Mouse (Mus musculus) midbrain, postnatal 0 days (tissue): Measurements from ENCODE around the gene Tbl3. TPM values are rescaled to one million over a fixed set of nuclear protein-coding genes. Genes with fewer than 3 reads are reported as not detected.
A peak's percentile ranks its signal among the peaks of the same experiment; 100 is the strongest.

Experiments used
- ATAC-seq: fragments of 200-750 bp; cut with Nextera tagmentation; 2 replicates; pipeline ENCODE4 v1.8.0; 2017; ENCODE audit warnings: moderate number of reproducible peaks, mild to moderate bottlenecking, moderate TSS enrichment, moderate library complexity; ENCODE audit not compliant: low FRiP score
- DNase-seq: peaks from one replicate; pipeline ENCODE4 v3.0.0-alpha.2; 2015; ENCODE audit warnings: low spot score
- H3K27ac ChIP-seq: fragments of 300-500 bp; sonication (generic); 2 replicates; pipeline ENCODE4 v1.5.1; 2014; ENCODE audit warnings: low read depth, mild to moderate bottlenecking, low read length, mixed read lengths
- H3K27me3 ChIP-seq: fragments of 300-500 bp; sonication (generic); 2 replicates; pipeline ENCODE4 v1.6.1; 2014; ENCODE audit warnings: low read length, control low read depth, mixed read lengths; ENCODE audit not compliant: insufficient read depth
- H3K36me3 ChIP-seq: fragments of 300-500 bp; sonication (generic); 2 replicates; pipeline ENCODE4 v1.6.1; 2014; ENCODE audit warnings: low read length, control low read depth, mixed read lengths; ENCODE audit not compliant: insufficient read depth
- H3K4me1 ChIP-seq: fragments of 300-500 bp; sonication (generic); 2 replicates; pipeline ENCODE4 v1.6.1; 2014; ENCODE audit warnings: mild to moderate bottlenecking, control low read depth, antibody characterized with exemption, low read length, mixed read lengths; ENCODE audit not compliant: insufficient read depth
- H3K4me2 ChIP-seq: fragments of 300-500 bp; sonication (generic); 2 replicates; pipeline ENCODE4 v1.6.1; 2014; ENCODE audit warnings: low read depth, mild to moderate bottlenecking, low read length, mixed read lengths; ENCODE audit not compliant: poor library complexity, severe bottlenecking
- H3K4me3 ChIP-seq: fragments of 300-500 bp; sonication (generic); 2 replicates; pipeline ENCODE4 v1.5.1; 2014; ENCODE audit warnings: low read depth, mild to moderate bottlenecking, low read length, moderate library complexity
- H3K9ac ChIP-seq: fragments of 300-500 bp; sonication (generic); replicated peaks from 2 replicates; pipeline ENCODE4 v1.6.1; 2014; ENCODE audit warnings: mild to moderate bottlenecking, low read length, moderate library complexity, mixed read lengths; ENCODE audit not compliant: poor library complexity, severe bottlenecking
- H3K9me3 ChIP-seq: fragments of 300-500 bp; sonication (generic); 2 replicates; pipeline ENCODE4 v1.6.1; 2016; ENCODE audit warnings: low read length, control low read depth
- CTCF ChIP-seq: IDR thresholded peaks from 2 replicates; pipeline ENCODE4 v1.5.1; 2016; ENCODE audit warnings: antibody characterized with exemption, mild to moderate bottlenecking
- WGBS: fragments of 180-500 bp; shearing (Covaris S2); extraction: QIAGEN DNeasy Blood & Tissue Kit; methylation state at CpG from one replicate; pipeline ENCODE4 v1.1.7; 2014; 5-methylcytosine and 5-hydroxymethylcytosine counted together
- polyA plus RNA-seq: library from polyadenylated mRNA; unstranded; fragments of >200 nt; fragmentation: Nextera tagmentation; extraction: Ambion mirVana; gene quantifications from 2 replicates; pipeline ENCODE4 v1.2.1, GENCODE M21; 2015
- total RNA-seq: library from RNA; depleted of rRNA; stranded (reverse); fragments of >200 nt; gene quantifications from 2 replicates; pipeline ENCODE4 v1.2.3, GENCODE M21; 2014

The Tbl3 gene
- total and polyA plus RNA-seq, 2 experiments from 2014 or later, result 38.2 to 56.4 TPM

DNA sequence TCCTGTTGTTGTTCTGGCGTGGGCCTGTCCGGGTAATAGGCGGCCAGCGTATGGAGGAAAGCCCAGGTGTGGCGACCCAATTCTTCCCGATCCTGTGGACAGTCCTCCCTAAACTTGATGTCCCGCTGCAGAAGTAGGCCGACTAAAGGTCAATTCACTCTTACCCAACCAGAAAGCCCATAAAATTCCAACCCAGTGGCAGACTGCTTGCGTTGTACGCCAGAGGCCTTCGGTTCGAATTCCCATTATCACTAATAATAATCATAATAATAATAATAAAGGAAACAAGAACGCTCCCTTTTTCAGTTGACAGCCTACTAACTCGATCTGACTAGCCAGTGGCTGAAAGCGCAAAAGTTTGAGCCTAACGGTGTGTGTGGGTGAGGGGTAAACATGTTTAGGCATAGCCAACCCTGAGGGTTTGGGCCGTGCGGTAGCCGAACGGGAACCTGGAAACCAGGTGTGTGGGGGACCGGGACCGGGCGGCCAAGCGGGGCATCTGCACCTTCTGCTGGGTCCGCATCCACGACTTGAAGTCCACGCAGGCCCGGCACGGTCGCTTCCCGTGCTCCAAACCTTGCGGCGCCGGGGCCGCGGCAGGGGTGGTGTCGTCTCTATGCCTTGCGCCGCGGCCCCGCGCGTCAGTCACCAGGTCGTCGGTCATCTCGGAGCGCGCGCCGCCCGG is 12.0 kb downstream of the Tbl3 start:
- Histone ChIP-seq H3K9ac (peak overlapping the region; percentile 79), H3K27me3 (no peaks in the 10 kb centered on the region), H3K9me3 (no peaks in the 10 kb centered on the region), H3K27ac (peak overlapping the region; percentile 87), H3K36me3 (peaks cover 18% of the 10 kb centered on the region), H3K4me2 (peak overlapping the region; percentile 63), H3K4me3 (peak overlapping the region; percentile 79), H3K4me1 (peaks cover 4% of the 10 kb centered on the region; the same call in 1 of the 2 replicates)
- WGBS, result 7% methylated on average over 46 of the region's 51 CpGs
- TF ChIP-seq CTCF, result no peak
- DNase-seq, result no peak
- no peak; the same call in 1 of the 2 replicates for ATAC-seq

- H3K4me2 ChIP-seq, result no peak overlapping the region
- H3K36me3 ChIP-seq, result peaks cover 9% of the 10 kb centered on the region; the same call in 1 of the 2 replicates
- H3K27ac ChIP-seq, result no peak overlapping the region
- DNase-seq, result no peak
- peaks cover 14% of the 10 kb centered on the region for H3K4me1 ChIP-seq
- no peaks in the 10 kb centered on the region for H3K9me3 ChIP-seq
- no peaks in the 10 kb centered on the region for H3K27me3 ChIP-seq
- WGBS, result 87% methylated on average over 5 of the region's 5 CpGs
- no peak overlapping the region for H3K9ac ChIP-seq
- H3K4me3 ChIP-seq, result no peak overlapping the region
- ATAC-seq, result no peak
- no peak for TF ChIP-seq CTCF
These were observed 15.1 kb downstream of the Tbl3 start for GRCm38 (mm10) chr17:24692385-24692784.

DNA sequence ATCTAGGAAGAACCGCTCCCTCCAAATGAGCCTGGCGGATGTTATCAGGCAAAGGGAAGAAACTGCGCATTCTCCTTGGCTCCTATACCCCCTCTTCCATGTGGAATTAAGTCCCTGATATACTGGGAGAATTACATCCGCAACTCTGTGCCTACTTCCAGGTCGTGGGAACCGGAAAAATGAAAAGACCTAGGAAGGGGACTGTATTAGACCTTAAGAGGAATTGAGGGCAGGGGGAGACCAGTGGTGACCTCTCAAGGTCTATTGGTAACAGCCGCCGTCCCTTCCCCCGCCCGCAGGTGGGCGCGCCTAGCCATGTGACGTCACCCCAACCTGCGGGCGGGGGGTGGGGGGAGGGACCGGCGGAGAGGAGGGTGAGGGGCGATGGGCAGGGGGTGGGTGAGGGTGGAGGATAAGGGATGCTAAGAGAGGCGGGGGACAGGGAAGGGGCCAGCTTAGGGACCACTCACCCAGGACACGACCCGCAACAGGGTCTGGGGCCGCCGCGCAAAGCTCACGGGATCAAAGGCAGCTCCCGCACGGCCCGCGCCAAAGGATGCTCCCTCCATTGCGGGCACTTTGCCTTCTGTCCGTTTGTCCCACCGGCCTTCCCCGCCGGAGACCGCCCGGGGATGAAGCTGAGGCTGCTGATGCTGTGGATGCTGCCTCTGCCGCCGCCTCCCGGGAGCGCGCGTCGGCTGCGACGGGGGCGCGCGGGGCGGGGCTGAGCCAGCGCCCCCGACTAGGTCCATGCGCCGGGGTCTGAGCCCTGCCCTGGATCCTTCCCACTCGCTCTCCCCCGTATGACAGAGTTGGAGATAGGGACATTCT is 18.0 kb downstream of the Tbl3 start, which contains the start of gene Syngr3:
Gene Syngr3 (minus strand): TSS at position 705 of the 831 bp plus-strand sequence.
- ATAC-seq (peak; percentile 76), DNase-seq (peak; percentile 70)
- H3K36me3 ChIP-seq, result peaks cover 23% of the 10 kb centered on the region
- WGBS, result 2% methylated on average over 52 of the region's 55 CpGs
- TF ChIP-seq CTCF, result 0 out of 2 replicates have a peak, but pooled peaks have one; percentile 15
- H3K4me1 ChIP-seq, result peaks cover 14% of the 10 kb centered on the region
- no peaks in the 10 kb centered on the region for H3K27me3 ChIP-seq
- peak within 1 kb of the TSS; percentile 89 for H3K27ac ChIP-seq
- H3K4me3 ChIP-seq, result peak within 1 kb of the TSS; percentile 64
- no peaks in the 10 kb centered on the region for H3K9me3 ChIP-seq
- H3K9ac ChIP-seq, result peak within 1 kb of the TSS; percentile 93
- H3K4me2 ChIP-seq, result peak within 1 kb of the TSS; percentile 65

DNA sequence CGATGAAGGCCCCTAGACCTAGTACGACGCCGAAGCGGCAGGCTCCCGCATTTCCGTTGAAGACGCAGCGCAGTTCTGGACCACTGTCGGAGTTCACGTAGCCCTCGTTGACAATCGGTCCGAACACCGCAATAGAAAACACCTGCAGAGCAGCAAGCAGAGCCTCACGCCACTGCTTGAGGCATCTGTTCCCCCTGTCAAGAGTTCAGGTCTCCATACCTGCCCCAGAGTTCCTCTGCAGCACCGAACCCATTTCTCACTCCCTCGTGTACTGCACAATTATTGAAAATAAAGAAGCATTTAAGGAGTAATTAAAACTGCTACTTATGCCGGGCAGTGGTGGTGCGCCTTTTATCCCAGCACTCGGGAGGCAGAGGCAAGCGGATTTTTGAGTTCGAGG is 19.9 kb downstream of the Tbl3 start:
- H3K4me2 ChIP-seq, result peak overlapping the region; percentile 65
- ATAC-seq (no peak), DNase-seq (no peak)
- H3K36me3 ChIP-seq, result peaks cover 18% of the 10 kb centered on the region
- H3K27ac ChIP-seq, result no peak overlapping the region
- TF ChIP-seq CTCF, result no peak
- peaks cover 14% of the 10 kb centered on the region for H3K4me1 ChIP-seq
- H3K4me3 ChIP-seq, result peak overlapping the region; percentile 64
- no peaks in the 10 kb centered on the region for H3K27me3 ChIP-seq
- peak overlapping the region; percentile 44; the same call in 1 of the 2 replicates for H3K9ac ChIP-seq
- WGBS, result 21% methylated on average over 23 of the region's 23 CpGs
- H3K9me3 ChIP-seq, result no peaks in the 10 kb centered on the region

GRCm38 (mm10) chr17:24687146-24687595 is 20.3 kb downstream of the Tbl3 start:
- Histone ChIP-seq H3K9ac (peak overlapping the region; percentile 44; the same call in 1 of the 2 replicates), H3K4me1 (peaks cover 14% of the 10 kb centered on the region), H3K36me3 (peaks cover 17% of the 10 kb centered on the region), H3K27me3 (no peaks in the 10 kb centered on the region), H3K4me2 (peak overlapping the region; percentile 65), H3K4me3 (peak overlapping the region; percentile 64), H3K9me3 (no peaks in the 10 kb centered on the region), H3K27ac (no peak overlapping the region)
- TF ChIP-seq CTCF, result no peak
- ATAC-seq (no peak), DNase-seq (no peak)
- WGBS, result 2% methylated on average over 25 of the region's 25 CpGs
